Mouse (Mus musculus) lung, embryonic 15.5 days (tissue): Measurements from ENCODE around the gene Iqsec1. TPM values are rescaled to one million over a fixed set of nuclear protein-coding genes. Genes with fewer than 3 reads are reported as not detected.

Experiments
- ATAC-seq: fragments of 200-750 bp; cut with Nextera tagmentation; 2 replicates; pipeline ENCODE4 v1.8.0; 2017; ENCODE audit warnings: moderate number of reproducible peaks, borderline replicate concordance; ENCODE audit not compliant: low FRiP score, low TSS enrichment; ENCODE audit errors: extremely low read depth
- H3K27ac ChIP-seq: fragments of 300-500 bp; sonication (generic); 2 replicates; pipeline ENCODE4 v1.5.1; 2015; ENCODE audit warnings: moderate library complexity, mild to moderate bottlenecking, inconsistent platforms
- H3K27me3 ChIP-seq: fragments of 300-500 bp; sonication (generic); 2 replicates; pipeline ENCODE4 v1.6.1; 2015; ENCODE audit warnings: inconsistent platforms
- H3K36me3 ChIP-seq: fragments of 300-500 bp; sonication (generic); 2 replicates; pipeline ENCODE4 v1.6.1; 2015; ENCODE audit warnings: inconsistent platforms
- H3K4me1 ChIP-seq: fragments of 300-500 bp; sonication (generic); 2 replicates; pipeline ENCODE4 v1.6.1; 2015; ENCODE audit warnings: inconsistent platforms
- H3K4me2 ChIP-seq: fragments of 300-500 bp; sonication (generic); 2 replicates; pipeline ENCODE4 v1.6.1; 2015; ENCODE audit warnings: inconsistent platforms, mild to moderate bottlenecking, moderate library complexity
- H3K4me3 ChIP-seq: fragments of 300-500 bp; sonication (generic); 2 replicates; pipeline ENCODE4 v1.5.1; 2015; ENCODE audit warnings: mild to moderate bottlenecking, inconsistent platforms
- H3K9ac ChIP-seq: fragments of 300-500 bp; sonication (generic); 2 replicates; pipeline ENCODE4 v1.6.1; 2015; ENCODE audit warnings: inconsistent platforms
- H3K9me3 ChIP-seq: fragments of 300-500 bp; sonication (generic); 2 replicates; pipeline ENCODE4 v1.6.1; 2016; ENCODE audit warnings: inconsistent platforms
- WGBS: fragments of 180-500 bp; shearing (Covaris S2); methylation state at CpG from one replicate; pipeline ENCODE4 v1.1.7; 2015; 5-methylcytosine and 5-hydroxymethylcytosine counted together
- polyA plus RNA-seq: library from polyadenylated mRNA; unstranded; fragments of >200 nt; fragmentation: Nextera tagmentation; extraction: Ambion mirVana; gene quantifications from 2 replicates; pipeline ENCODE4 v1.2.1, GENCODE M21; 2015

Gene Iqsec1
- polyA plus RNA-seq, 1 experiment from 2014 or later, result 12.3 TPM

- ATAC-seq, result no peak
- Histone ChIP-seq H3K9me3 (no peaks in the 10 kb centered on the region), H3K9ac (no peak overlapping the region), H3K27ac (no peak overlapping the region), H3K4me2 (no peak overlapping the region), H3K36me3 (no peaks in the 10 kb centered on the region), H3K4me1 (peaks cover 17% of the 10 kb centered on the region), H3K27me3 (no peaks in the 10 kb centered on the region), H3K4me3 (no peak overlapping the region)
- WGBS, result 80% methylated on average over 1 of the region's 1 CpGs
Measured at GRCm38 (mm10) chr6:90948097-90948496, 40.4 kb downstream of the Iqsec1 start.

DNA sequence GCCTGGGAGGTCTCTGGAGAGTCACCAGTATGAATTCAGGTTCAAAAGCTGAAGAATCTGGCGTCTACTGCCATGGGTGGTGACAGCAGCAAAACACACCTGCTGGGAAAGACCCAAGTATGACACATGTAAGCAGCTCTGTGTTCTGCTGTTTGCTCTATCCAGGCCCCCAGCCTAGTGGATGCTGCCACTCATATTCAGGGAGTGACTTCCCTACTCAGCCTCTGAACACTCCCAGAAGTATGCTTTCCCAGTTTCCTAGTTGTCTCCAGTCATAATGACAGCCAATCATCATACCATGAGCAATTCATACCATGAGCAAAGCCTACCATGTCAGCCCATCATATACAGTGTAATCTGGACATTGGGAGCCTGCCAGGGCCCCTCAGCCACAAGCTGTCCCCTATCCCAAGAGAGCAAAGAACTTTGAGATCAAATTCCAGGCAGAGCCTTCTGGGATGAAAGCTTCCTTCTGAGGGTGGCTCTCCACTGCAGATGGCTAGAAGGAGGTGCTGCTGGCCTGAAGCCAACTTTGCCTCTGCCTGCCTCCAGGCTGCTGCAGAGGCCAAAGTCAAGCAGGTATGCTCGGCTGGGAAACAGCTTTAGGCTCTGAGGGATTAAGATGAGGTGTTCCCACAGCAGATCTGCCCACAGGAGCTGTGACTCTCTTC, 42.8 kb downstream of the Iqsec1 start:
- Histone ChIP-seq H3K27me3 (no peaks in the 10 kb centered on the region), H3K9ac (no peak overlapping the region), H3K4me3 (no peak overlapping the region), H3K27ac (no peak overlapping the region), H3K9me3 (no peaks in the 10 kb centered on the region), H3K4me2 (no peak overlapping the region), H3K36me3 (no peaks in the 10 kb centered on the region), H3K4me1 (peaks cover 17% of the 10 kb centered on the region)
- peak; percentile 67 for ATAC-seq
- WGBS, result 29% methylated on average over 2 of the region's 2 CpGs

- Histone ChIP-seq H3K27ac (peak overlapping the region; percentile 38; the same call in 1 of the 2 replicates), H3K9ac (no peak overlapping the region)
- peak; percentile 31; the same call in 1 of the 2 replicates for ATAC-seq
Measured at GRCm38 (mm10) chr6:90941257-90941656, 47.2 kb downstream of the Iqsec1 start.

GRCm38 (mm10) chr6:90933656-90934055, 54.8 kb downstream of the Iqsec1 start:
- no peak for ATAC-seq
- no peak overlapping the region for H3K9ac ChIP-seq
- H3K9me3 ChIP-seq, result no peaks in the 10 kb centered on the region
- H3K4me2 ChIP-seq, result no peak overlapping the region
- H3K27ac ChIP-seq, result no peak overlapping the region
- WGBS, result 85% methylated on average over 3 of the region's 3 CpGs
- H3K4me1 ChIP-seq, result peaks cover 10% of the 10 kb centered on the region; the same call in 1 of the 2 replicates
- H3K27me3 ChIP-seq, result no peaks in the 10 kb centered on the region
- H3K4me3 ChIP-seq, result no peak overlapping the region
- H3K36me3 ChIP-seq, result no peaks in the 10 kb centered on the region

More at GRCm38 (mm10) chr6:90941257-90941656, 47.2 kb downstream of the Iqsec1 start:
- Histone ChIP-seq H3K4me1 (peaks cover 25% of the 10 kb centered on the region), H3K4me2 (no peak overlapping the region), H3K4me3 (no peak overlapping the region), H3K27me3 (no peaks in the 10 kb centered on the region), H3K9me3 (no peaks in the 10 kb centered on the region), H3K36me3 (no peaks in the 10 kb centered on the region)
- 49% methylated on average over 3 of the region's 3 CpGs for WGBS

DNA sequence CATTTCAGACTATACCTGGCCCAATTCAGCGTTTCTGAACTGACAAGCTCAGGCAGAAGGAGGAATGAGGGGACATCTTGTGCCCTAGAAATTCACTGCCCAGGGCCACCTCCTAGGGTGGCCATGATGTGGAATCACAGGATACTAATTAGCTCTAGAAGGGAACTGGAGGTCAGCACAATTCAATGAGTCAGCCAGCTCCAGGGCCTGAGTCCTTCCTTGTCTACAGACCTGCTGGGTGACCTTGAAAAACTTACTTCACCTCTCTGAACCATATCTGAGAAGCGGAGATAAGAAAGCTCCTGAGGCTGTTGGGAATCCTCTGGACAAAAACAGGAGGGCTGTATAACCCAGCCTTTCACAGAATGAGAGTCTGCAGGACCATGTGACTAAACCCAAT, 59.7 kb downstream of the Iqsec1 start:
- Histone ChIP-seq H3K27me3 (no peaks in the 10 kb centered on the region), H3K4me2 (no peak overlapping the region), H3K4me1 (peaks cover 5% of the 10 kb centered on the region; the same call in 1 of the 2 replicates), H3K9ac (no peak overlapping the region), H3K27ac (no peak overlapping the region), H3K9me3 (no peaks in the 10 kb centered on the region), H3K4me3 (no peak overlapping the region), H3K36me3 (no peaks in the 10 kb centered on the region)
- WGBS, result 79% methylated on average over 2 of the region's 2 CpGs
- no peak for ATAC-seq

GRCm38 (mm10) chr6:90925472-90925871, 63.0 kb downstream of the Iqsec1 start:
- no peak overlapping the region for H3K4me3 ChIP-seq
- ATAC-seq, result 0 out of 2 replicates have a peak, but pooled peaks have one; percentile 47
- no peaks in the 10 kb centered on the region for H3K36me3 ChIP-seq
- H3K9ac ChIP-seq, result no peak overlapping the region
- no peak overlapping the region for H3K4me2 ChIP-seq
- 31% methylated on average over 3 of the region's 3 CpGs for whole genome bisulfite sequencing
- H3K27me3 ChIP-seq, result no peaks in the 10 kb centered on the region
- no peak overlapping the region; the same call in 1 of the 2 replicates for H3K27ac ChIP-seq
- H3K4me1 ChIP-seq, result peaks cover 21% of the 10 kb centered on the region
- no peaks in the 10 kb centered on the region for H3K9me3 ChIP-seq

DNA sequence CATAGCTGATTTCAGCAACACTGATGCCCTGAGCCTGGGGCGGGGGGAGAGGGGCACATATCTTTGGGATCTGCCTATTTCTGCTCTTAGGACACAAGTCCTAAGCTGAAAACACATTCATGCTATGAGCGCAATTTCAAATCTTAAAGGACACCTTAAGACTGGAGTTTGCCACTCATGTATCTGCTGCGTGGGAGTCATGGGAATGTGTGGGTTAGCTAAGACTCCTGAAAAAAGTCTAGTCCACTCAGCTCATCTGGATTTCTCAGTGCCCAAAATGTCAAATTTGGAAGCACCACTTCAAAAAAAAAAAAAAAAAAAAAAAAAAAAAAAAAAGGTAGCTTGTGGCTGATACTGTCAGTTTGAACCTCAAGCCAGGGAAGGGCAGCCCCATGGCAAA, 63.7 kb downstream of the Iqsec1 start:
- WGBS, result 88% methylated on average over 3 of the region's 3 CpGs
- H3K4me2 ChIP-seq, result no peak overlapping the region

DNA sequence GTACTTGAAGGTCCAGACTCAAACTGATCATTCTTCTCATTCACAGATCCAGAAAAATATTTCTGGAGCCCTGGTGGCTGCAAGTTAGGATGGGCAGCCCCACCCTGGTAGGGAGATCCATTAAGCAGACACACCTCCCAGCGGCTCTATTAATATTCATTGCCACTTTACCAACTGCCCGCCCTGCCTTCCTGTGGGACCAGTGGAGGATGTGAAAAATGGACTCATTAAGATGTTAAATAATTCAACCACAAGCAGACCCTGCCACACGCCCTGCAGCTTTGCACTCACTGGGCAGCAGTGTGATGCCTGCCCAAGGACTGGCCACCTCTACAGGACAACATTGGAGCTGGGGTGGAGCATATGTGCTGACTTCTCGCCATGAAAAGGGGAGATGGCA, 64.1 kb downstream of the Iqsec1 start:
- peaks cover 31% of the 10 kb centered on the region for H3K4me1 ChIP-seq

More for the DNA sequence above, 63.7 kb downstream of the Iqsec1 start:
- ATAC-seq, result no peak
- Histone ChIP-seq H3K27ac (no peak overlapping the region), H3K4me3 (no peak overlapping the region), H3K4me1 (peaks cover 27% of the 10 kb centered on the region), H3K36me3 (no peaks in the 10 kb centered on the region), H3K27me3 (no peaks in the 10 kb centered on the region), H3K9ac (no peak overlapping the region), H3K9me3 (no peaks in the 10 kb centered on the region)

GRCm38 (mm10) chr6:90921259-90921946, 67.1 kb downstream of the Iqsec1 start:
- Histone ChIP-seq H3K27me3 (no peaks in the 10 kb centered on the region), H3K27ac (no peak overlapping the region), H3K9ac (no peak overlapping the region), H3K36me3 (no peaks in the 10 kb centered on the region), H3K4me2 (no peak overlapping the region), H3K4me1 (peaks cover 33% of the 10 kb centered on the region), H3K4me3 (no peak overlapping the region), H3K9me3 (no peaks in the 10 kb centered on the region)
- WGBS, result 37% methylated on average over 9 of the region's 9 CpGs
- ATAC-seq, result no peak

More for the DNA sequence above, 64.1 kb downstream of the Iqsec1 start:
- H3K27me3 ChIP-seq, result no peaks in the 10 kb centered on the region
- no peak overlapping the region for H3K27ac ChIP-seq
- no peak overlapping the region for H3K9ac ChIP-seq
- no peaks in the 10 kb centered on the region for H3K36me3 ChIP-seq
- no peaks in the 10 kb centered on the region for H3K9me3 ChIP-seq
- ATAC-seq, result no peak
- no peak overlapping the region for H3K4me3 ChIP-seq
- 67% methylated on average over 4 of the region's 4 CpGs for WGBS
- H3K4me2 ChIP-seq, result no peak overlapping the region

DNA sequence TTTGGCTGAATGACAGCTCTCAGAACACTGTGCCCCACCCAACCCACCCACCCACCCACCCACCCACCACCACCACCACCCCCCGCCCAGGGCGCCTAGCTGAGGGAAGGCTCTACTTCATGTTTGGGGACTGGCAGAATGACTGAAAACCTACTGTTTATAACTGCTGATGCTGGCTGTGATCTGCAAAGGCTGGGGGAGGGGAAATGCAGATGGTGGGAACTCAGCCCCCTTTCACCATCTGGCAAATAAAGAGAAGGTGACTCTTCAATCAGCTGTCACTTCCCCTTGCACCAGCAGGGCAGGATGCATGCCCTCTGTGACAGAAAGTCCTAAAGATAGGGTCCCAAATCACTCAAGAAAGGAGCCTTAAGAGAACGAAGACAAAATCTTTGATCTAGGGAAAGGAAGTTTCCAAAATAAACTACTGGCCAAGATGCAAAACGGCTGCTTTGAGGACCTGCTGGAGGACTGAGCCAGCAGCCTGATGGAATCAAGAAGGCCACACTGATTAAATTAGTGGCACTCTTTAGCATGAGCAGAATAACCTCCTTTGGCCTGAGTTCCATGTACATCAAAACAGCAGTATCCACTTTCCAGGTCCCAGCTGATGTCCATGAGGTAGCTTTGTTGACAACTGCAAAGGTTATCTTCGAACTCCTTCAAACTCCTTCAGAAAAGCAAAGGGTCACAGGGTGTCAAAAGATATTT, 67.8 kb downstream of the Iqsec1 start:
- Histone ChIP-seq H3K4me1 (peaks cover 30% of the 10 kb centered on the region), H3K36me3 (no peaks in the 10 kb centered on the region), H3K4me3 (no peak overlapping the region), H3K9me3 (no peaks in the 10 kb centered on the region), H3K27me3 (no peaks in the 10 kb centered on the region), H3K27ac (no peak overlapping the region), H3K9ac (no peak overlapping the region), H3K4me2 (no peak overlapping the region)
- WGBS, result 13% methylated on average over 5 of the region's 5 CpGs
- ATAC-seq, result no peak

GRCm38 (mm10) chr6:90919636-90920420, 68.7 kb downstream of the Iqsec1 start:
- ATAC-seq, result no peak; the same call in 1 of the 2 replicates
- no peak overlapping the region for H3K4me3 ChIP-seq
- H3K27ac ChIP-seq, result no peak overlapping the region
- no peak overlapping the region for H3K4me2 ChIP-seq
- H3K4me1 ChIP-seq, result peaks cover 28% of the 10 kb centered on the region
- H3K27me3 ChIP-seq, result no peaks in the 10 kb centered on the region
- H3K9ac ChIP-seq, result no peak overlapping the region
- 26% methylated on average over 4 of the region's 4 CpGs for WGBS
- H3K36me3 ChIP-seq, result no peaks in the 10 kb centered on the region
- no peaks in the 10 kb centered on the region for H3K9me3 ChIP-seq
